Mouse (Mus musculus) liver, postnatal 0 days (tissue): ENCODE measurements around the gene Usp1.

Experiments
- CTCF ChIP-seq: sonication (generic); IDR thresholded peaks from 2 replicates; pipeline ENCODE4 v1.5.1; 2016; ENCODE audit warnings: antibody characterized with exemption, low read depth
- EP300 ChIP-seq: IDR thresholded peaks from 2 replicates; pipeline ENCODE4 v1.6.1; 2016; ENCODE audit warnings: antibody characterized with exemption, low read depth, mild to moderate bottlenecking

- TF ChIP-seq CTCF (no peak), EP300 (no peak)
Observed at GRCm38 (mm10) chr4:98936036-98936435, 12.4 kb downstream of the Usp1 start.
